Mouse (Mus musculus) testis, postnatal 14 days (tissue): ENCODE results near the gene Arhgap15.

Experiments used
- DNase-seq: peaks from one replicate; pipeline ENCODE4 v3.0.0; 2021; ENCODE audit warnings: low spot score

Arhgap15 gene

GRCm38 (mm10) chr2:43783759-43784735 is 35.4 kb downstream of the Arhgap15 start:
- DNase-seq: no peak

GRCm38 (mm10) chr2:43786101-43786500 is 37.5 kb downstream of the Arhgap15 start:
- no peak for DNase-seq

- DNase-seq: no peak
Observed at GRCm38 (mm10) chr2:43787141-43787540, 38.5 kb downstream of the Arhgap15 start.

- DNase-seq: no peak
Observed at GRCm38 (mm10) chr2:43788484-43788883, 39.9 kb downstream of the Arhgap15 start.

- DNase-seq: no peak
Observed at GRCm38 (mm10) chr2:43790049-43790693, 41.5 kb downstream of the Arhgap15 start.

- DNase-seq: no peak
Observed at GRCm38 (mm10) chr2:43791575-43791974, 43.0 kb downstream of the Arhgap15 start.

- DNase-seq: no peak
Observed at GRCm38 (mm10) chr2:43793105-43793504, 44.5 kb downstream of the Arhgap15 start.

GRCm38 (mm10) chr2:43794700-43795099 is 46.1 kb downstream of the Arhgap15 start:
- DNase-seq: no peak

- no peak for DNase-seq
Observed at GRCm38 (mm10) chr2:43796448-43796847, 47.8 kb downstream of the Arhgap15 start.

GRCm38 (mm10) chr2:43805960-43806744 is 57.5 kb downstream of the Arhgap15 start:
- DNase-seq: peak; percentile 5

GRCm38 (mm10) chr2:43815896-43816787 is 67.5 kb downstream of the Arhgap15 start:
- no peak for DNase-seq

GRCm38 (mm10) chr2:43816788-43817581 is 68.4 kb downstream of the Arhgap15 start:
- no peak for DNase-seq

GRCm38 (mm10) chr2:43835931-43836330 is 87.3 kb downstream of the Arhgap15 start:
- no peak for DNase-seq

GRCm38 (mm10) chr2:43841644-43842043 is 93.0 kb downstream of the Arhgap15 start:
- no peak for DNase-seq

GRCm38 (mm10) chr2:43851195-43851594 is 102.6 kb downstream of the Arhgap15 start:
- no peak for DNase-seq

- DNase-seq: no peak
Observed at GRCm38 (mm10) chr2:43862709-43863108, 114.1 kb downstream of the Arhgap15 start.

- peak; percentile 54 for DNase-seq
Observed at GRCm38 (mm10) chr2:43902403-43902973, 153.9 kb downstream of the Arhgap15 start.

GRCm38 (mm10) chr2:43907496-43907895 is 158.9 kb downstream of the Arhgap15 start:
- DNase-seq: peak; percentile 80

GRCm38 (mm10) chr2:43914104-43914503 is 165.5 kb downstream of the Arhgap15 start:
- no peak for DNase-seq

GRCm38 (mm10) chr2:43923863-43924340 is 175.3 kb downstream of the Arhgap15 start:
- DNase-seq: no peak
